Mouse (Mus musculus): ENCODE measurements around the gene Rxylt1.

Gene Rxylt1

DNA sequence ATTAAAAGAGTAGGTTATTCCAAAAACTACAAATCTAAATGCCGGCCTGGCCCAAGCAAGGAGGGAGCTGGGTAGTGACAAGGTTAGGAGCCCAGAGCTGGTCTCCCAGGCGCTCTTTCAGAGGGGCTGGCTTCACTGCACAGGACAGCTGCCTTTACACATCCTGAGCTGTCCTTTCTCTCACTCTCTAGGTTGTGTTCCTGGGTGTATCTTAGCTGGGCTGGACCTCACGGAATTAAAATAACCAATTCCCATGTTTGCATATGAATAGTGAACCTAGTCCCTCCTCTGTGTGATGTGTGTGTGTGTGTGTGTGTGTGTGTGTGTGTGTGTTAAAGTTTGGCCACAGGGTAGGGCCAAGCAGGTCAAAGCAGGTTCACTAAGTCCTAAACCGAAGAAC lies 52.2 kb downstream of the Rxylt1 start:
- DNase-seq (ENCODE audit: low read depth): no peak

DNA sequence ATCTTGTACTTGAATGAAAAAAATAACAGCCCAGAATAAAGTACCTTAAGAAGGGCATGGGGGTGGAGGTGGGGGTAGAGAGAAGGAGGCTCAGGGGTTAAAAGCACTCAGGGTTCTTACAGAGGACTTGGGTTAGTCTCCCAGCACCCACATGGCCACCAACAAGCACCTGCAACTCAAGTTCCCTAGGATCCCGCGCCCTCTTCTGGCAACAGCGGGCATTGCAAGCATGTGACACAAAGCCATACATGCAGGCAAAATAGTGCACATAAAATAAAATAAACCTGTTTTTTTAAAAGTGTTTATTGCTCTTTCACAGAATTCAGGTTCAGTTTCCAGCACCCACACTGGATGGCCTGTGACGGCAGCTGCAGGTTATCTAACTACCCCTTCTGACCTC lies 56.8 kb downstream of the Rxylt1 start:
- DNase-seq (ENCODE audit: low read depth): peak; percentile 6

DNA sequence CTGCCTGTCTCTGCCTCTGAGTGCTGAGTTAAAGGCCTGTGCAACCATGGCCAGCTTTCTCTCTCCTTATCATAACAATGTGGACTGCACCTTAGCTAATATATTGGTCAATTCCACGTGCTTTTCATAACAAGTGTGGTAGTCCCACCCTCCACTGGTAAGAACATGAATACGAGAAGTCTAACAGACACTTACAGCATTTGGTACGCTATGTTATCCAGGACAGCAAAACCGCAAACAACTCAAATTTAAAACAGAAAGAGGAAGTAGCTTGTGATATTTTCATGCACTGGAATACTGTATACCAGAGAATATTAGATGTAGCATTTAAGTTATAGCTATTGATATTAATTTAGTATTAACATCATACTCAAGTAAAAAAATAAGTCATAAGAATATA lies 57.6 kb downstream of the Rxylt1 start:
- DNase-seq (ENCODE audit: low read depth): peak; percentile 23

DNA sequence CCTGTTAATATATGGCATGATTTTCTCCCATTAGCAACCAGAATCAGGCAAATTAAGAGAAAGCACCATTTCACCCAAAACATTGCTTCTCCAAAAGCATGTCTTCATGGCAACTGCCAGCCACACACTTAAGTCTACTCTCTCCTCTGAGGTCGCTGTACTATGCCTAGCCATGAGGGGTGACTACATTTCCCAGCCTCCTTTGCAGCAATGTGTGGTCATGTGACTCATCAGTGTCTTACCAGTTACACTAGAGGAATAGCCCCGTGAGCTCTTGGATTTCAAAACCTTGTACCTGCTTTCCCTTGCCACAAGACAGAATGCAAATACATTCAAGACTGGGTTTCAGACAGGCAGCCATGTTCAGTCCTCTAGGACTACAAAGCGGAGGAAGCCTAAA lies 58.6 kb downstream of the Rxylt1 start:
- DNase-seq (ENCODE audit: low read depth): peak; percentile 11

- DNase-seq (ENCODE audit: low read depth): no peak
Measured at GRCm38 (mm10) chr10:122033271-122033670, 63.9 kb downstream of the Rxylt1 start.

DNA sequence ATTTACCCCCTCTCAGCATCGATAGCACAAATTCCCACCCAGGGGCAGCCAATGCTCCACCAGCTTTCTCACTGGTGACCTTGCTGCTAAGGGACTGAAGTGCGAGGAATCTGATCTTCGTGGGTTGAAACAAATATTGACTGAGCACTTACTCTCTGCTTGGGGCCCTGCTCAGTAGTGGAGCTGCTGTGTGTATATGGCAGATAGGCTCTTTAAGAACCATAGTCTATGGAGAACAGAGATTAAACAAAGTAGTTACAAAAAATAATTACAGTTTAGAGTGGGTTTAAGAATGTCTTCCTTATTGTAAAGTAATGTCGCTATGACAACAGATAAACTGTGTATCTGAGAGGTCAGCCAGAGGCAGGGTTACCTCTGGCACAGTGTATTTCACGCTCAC lies 66.8 kb downstream of the Rxylt1 start:
- DNase-seq (ENCODE audit: low read depth): no peak

GRCm38 (mm10) chr10:122029738-122030137 lies 67.4 kb downstream of the Rxylt1 start:
- no peak for DNase-seq (ENCODE audit: low read depth)
